Mouse (Mus musculus) adrenal gland, adult (tissue): ENCODE data around the gene Rexo5.

Source experiments
- DNase-seq, 2 experiments: peaks; one replicate each; pipeline ENCODE4 v3.0.0; 2022 to 2023; ENCODE audit warnings: low spot score in 1 of 2; ENCODE audit not compliant: inconsistent age in 2 of 2

The Rexo5 gene

GRCm38 (mm10) chr7:119841820-119842449 is 48.1 kb downstream of the Rexo5 start:
- DNase-seq = no peak

- no peak for DNase-seq
These were observed 51.7 kb downstream of the Rexo5 start for GRCm38 (mm10) chr7:119845541-119845940.

- DNase-seq = peak in 1 of 2 experiments; percentile 54
These were observed 53.6 kb downstream of the Rexo5 start for GRCm38 (mm10) chr7:119847396-119847795.

GRCm38 (mm10) chr7:119849096-119849495 is 55.3 kb downstream of the Rexo5 start:
- peak; percentile 51 to 91 for DNase-seq

GRCm38 (mm10) chr7:119850737-119851136 is 56.9 kb downstream of the Rexo5 start:
- peak; percentile 11 to 48 for DNase-seq

- no peak for DNase-seq
These were observed 58.7 kb downstream of the Rexo5 start for GRCm38 (mm10) chr7:119852494-119852893.

GRCm38 (mm10) chr7:119853186-119853585 is 59.4 kb downstream of the Rexo5 start:
- no peak for DNase-seq

- no peak for DNase-seq
These were observed 60.6 kb downstream of the Rexo5 start for GRCm38 (mm10) chr7:119854362-119854761.

- no peak for DNase-seq
These were observed 61.2 kb downstream of the Rexo5 start for GRCm38 (mm10) chr7:119855031-119855430.

GRCm38 (mm10) chr7:119859476-119859875 is 65.7 kb downstream of the Rexo5 start:
- DNase-seq = no peak

GRCm38 (mm10) chr7:119860116-119860515 is 66.3 kb downstream of the Rexo5 start:
- no peak for DNase-seq

- DNase-seq = no peak
These were observed 66.7 kb downstream of the Rexo5 start for GRCm38 (mm10) chr7:119860554-119860953.

GRCm38 (mm10) chr7:119860971-119861334 is 67.1 kb downstream of the Rexo5 start:
- DNase-seq = no peak

- peak; percentile 55 to 75 for DNase-seq
These were observed 67.7 kb downstream of the Rexo5 start for GRCm38 (mm10) chr7:119861335-119862091.

GRCm38 (mm10) chr7:119862167-119862566 is 68.4 kb downstream of the Rexo5 start:
- DNase-seq = no peak

- no peak for DNase-seq
These were observed 70.7 kb downstream of the Rexo5 start for GRCm38 (mm10) chr7:119864500-119864899.

GRCm38 (mm10) chr7:119866136-119866535 is 72.3 kb downstream of the Rexo5 start:
- DNase-seq = no peak

- no peak for DNase-seq
These were observed 78.4 kb downstream of the Rexo5 start for GRCm38 (mm10) chr7:119872204-119872603.

- no peak for DNase-seq
These were observed 79.2 kb downstream of the Rexo5 start for GRCm38 (mm10) chr7:119873050-119873449.

GRCm38 (mm10) chr7:119875776-119876440 is 82.1 kb downstream of the Rexo5 start:
- DNase-seq = no peak

GRCm38 (mm10) chr7:119879171-119879570 is 85.4 kb downstream of the Rexo5 start:
- no peak for DNase-seq

- peak in 1 of 2 experiments; percentile 55 for DNase-seq
These were observed 86.5 kb downstream of the Rexo5 start for GRCm38 (mm10) chr7:119880345-119880744.
